Mouse (Mus musculus) hindlimb bud, embryonic 11.5 days (tissue): ENCODE measurements around the gene Tro.

Experiments
- DNase-seq: peaks from one replicate; pipeline ENCODE4 v3.0.0-alpha.2; 2012; ENCODE audit warnings: low read depth, low spot score; ENCODE audit errors: extremely low spot score

Gene Tro

GRCm38 (mm10) chrX:150656908-150657796 is at the start of gene Tro:
Tro (minus strand) TSS chrX:150657583.
- peak; percentile 12 for DNase-seq

GRCm38 (mm10) chrX:150677505-150677904 is 20.1 kb upstream of the Tro start:
- DNase-seq: no peak

GRCm38 (mm10) chrX:150662809-150663208 is 5.4 kb upstream of the Tro start:
- no peak for DNase-seq

DNA sequence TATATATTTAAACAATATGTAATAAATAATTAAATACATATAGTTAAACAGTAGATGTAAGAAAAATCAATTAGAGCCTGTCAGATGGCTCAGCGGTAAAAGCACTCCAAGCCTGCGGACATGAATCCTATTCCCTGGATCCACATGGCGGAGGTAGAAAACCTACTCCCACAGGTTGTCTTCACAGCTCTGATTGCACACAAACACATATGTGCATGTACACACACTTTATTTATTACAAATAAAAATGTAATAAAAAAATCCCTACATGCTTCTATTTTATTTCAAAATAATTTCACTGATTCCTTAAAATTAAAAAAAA is 375 bp upstream of the Tro start:
- no peak for DNase-seq

- DNase-seq: no peak
Observed at GRCm38 (mm10) chrX:150656122-150656907, 1.1 kb downstream of the Tro start.

- DNase-seq: no peak
Observed at GRCm38 (mm10) chrX:150636421-150636820, 21.0 kb downstream of the Tro start.

DNA sequence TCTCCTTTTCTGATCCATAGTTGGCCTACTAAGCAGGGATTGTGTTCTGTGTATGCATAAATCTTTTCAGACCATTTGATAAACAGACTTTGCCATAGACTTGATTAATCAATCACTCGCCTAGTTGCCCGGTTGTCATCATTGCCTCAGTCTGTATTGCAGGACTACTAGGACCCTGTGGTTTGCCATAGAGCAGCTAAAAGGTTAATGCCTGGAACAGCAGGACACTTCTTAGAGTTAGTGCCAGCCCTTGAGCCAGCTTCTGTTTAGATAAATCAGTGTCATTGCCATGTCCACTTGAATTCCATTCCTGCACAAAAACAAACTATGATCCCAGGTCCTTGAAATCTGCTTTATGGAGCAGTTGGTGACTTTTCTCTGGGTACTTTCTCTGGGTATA is 58.5 kb downstream of the Tro start:
- DNase-seq: no peak
